Mouse (Mus musculus) heart, postnatal 10 days (tissue): Measurements from ENCODE around the gene Card19. TPM values are rescaled to one million over a fixed set of nuclear protein-coding genes. Genes with fewer than 3 reads are reported as not detected.

Experiments used
- DNase-seq, 2 experiments: peaks; one replicate each; pipeline ENCODE4 v3.0.0; 2021
- intact Hi-C: fragments of 180-260 bp; cut with DNase I; formaldehyde crosslinking; loops from one replicate; pipeline ENCODE4 v1.15.1; 2025
- total RNA-seq, 2 experiments: library from RNA; stranded (reverse); gene quantifications; 2 replicates each; pipeline ENCODE4 v1.2.3; 2021

The Card19 gene
- total RNA-seq, 2 experiments from 2014 or later, result 112 to 117 TPM

DNA sequence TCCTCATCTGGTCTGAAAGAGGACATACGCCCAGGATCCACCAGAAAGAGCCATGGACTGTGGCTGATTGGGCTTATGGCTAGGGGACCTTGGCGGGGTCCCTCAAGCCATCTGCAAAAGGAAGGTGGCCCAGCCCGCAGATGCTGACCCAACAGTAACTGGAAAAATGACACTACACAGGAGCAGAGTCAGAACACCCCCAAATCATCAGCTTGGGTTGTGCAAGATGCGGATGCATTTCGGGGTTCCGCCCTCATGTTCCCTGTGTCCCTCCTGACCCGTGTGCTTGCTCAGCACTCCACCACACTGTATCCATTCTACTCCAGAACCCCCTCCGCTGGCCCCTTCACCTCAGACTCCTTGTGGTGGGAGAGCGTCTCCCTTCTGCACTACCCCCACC, 17.1 kb downstream of the Card19 start:
- intact Hi-C loops, result no loop called here
- DNase-seq, result no peak

DNA sequence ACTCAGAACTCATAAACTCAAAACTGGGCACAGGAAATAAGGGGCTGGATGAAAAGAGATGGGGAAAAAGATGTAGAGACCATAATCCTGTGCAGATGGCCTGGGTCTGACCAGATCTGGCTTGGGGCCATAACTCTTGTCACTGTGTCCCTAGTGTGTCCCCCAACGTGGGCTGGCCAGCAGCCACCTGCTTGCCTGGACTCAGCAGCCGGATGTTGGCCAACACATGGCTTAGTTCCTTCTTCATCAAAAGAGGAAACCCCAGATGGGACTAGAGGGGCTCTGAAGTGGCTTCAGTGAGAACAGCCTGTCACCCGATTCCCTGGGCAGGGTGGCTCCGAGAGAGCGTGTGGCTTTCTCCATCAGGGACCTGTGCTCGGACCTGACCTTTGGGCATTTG, 19.1 kb downstream of the Card19 start:
- no peak for DNase-seq
- intact Hi-C loops, result no loop called here

DNA sequence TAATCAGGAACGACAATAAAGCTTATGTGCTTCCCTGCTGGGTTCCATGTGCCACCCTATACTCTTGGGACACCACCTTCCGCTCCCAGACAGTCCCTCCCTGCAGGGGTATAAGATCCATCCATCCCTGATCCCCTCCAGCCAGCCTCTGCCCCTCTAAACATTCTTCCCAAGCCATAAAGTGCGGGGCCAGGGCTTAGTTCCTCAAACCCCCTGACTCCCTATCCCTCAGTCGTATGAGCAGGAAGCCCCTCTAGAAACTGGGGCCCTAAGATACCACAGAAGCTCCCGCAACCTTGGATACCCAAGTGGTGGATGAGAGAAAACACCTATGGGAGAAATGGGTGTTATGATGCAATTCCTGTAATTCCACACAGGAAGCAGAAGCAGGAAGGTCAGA, 19.6 kb downstream of the Card19 start:
- intact Hi-C loops, result no loop called here
- DNase-seq, result no peak

DNA sequence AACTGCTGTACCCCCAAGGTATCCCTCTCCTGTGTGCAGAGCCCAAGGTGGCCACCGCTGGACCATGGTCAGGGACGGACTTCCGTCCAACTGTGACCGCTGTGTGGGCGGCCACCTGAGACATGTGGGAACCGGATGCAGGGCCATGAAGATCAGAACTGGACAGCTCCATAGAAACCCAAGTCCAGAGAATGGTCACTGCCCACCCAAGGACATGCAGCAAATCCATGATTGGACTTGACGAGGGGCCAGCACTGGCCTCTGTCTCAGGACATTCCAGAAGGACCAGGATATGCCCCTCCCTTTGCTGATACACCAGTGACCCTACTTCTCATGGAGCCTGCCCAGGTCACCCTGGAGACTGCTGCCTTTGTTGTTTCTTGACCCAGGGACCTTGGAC, 20.2 kb downstream of the Card19 start:
- DNase-seq, result no peak
- intact Hi-C loops, result no loop called here

DNA sequence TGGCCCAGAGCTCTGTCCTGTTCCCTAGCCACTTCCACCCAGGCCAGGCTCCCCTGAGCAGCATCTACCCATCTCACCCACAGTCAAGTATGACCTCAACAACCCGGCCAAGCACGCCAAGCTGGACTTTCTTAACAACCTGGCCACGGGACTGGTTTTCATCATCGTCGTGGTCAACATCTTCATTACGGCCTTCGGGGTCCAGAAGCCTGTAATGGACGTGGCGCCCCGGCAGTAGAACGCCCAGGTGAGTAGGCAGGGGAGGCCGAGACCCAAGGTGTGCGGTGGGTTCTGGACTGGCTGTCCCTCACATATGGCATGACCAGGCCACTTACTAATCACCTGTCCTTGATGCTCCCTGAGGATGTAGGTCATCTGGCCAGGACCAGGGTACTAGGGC, 21.0 kb downstream of the Card19 start:
- intact Hi-C loops, result no loop called here
- DNase-seq, result no peak

GRCm38 (mm10) chr13:49193650-49194049, 22.2 kb downstream of the Card19 start:
- DNase-seq, result no peak
- intact Hi-C loops, result no loop called here

DNA sequence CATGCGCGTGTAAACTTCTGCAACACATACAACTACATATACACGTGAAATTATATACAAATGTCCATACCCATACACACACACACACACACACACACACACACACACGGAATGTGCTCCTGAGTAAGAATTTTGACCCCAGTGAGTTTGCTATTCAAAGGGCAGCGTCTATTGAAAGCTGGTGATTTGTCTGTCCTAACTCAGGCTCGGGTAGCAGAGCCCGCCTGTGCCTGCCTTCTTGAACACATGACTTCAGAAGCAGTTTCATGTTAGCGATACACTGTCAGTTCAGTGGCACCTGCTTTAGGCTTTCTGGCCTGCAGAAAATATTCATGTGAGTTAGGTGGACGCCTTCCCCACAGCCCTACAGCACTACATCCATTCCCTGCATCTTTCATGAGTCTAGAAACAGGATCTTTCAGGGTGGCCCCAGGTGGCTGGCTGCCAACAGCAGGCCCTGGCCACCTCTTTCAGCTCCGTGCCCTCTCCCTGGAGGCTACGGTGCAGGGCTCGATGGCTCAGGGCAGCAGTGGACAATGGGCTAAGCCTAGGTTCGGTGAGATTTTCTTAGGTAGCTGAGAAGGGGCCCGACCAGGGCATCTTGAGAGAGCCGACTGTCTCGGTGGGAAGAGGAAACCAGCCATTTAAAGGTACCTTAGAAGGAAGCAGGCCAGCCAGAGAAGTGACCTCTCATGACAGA, 23.5 kb downstream of the Card19 start:
- intact Hi-C loops, result no loop called here
- no peak for DNase-seq

DNA sequence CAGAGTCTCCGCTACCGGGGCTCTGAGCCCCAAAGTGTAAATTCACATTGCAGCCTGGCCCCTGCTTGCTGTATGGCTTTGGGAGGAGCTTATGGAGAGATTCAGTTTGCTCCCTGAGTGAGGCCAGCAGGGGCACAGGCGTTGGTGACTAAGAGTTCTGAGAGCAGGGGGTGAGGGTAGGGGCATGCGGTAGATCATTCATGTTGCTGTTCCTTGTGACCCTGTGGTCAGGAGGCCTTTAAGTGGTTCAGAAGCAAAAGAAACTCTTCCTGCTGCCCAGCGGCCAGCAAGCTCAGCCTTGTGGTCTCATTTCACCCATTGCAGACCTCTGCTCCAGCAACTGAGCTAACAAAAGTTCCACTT, 24.2 kb downstream of the Card19 start:
- intact Hi-C loops, result no loop called here
- DNase-seq, result no peak

GRCm38 (mm10) chr13:49190876-49191672, 24.8 kb downstream of the Card19 start:
- DNase-seq, result no peak
- intact Hi-C loops, result no loop called here

GRCm38 (mm10) chr13:49189970-49190870, 25.6 kb downstream of the Card19 start:
- peak; percentile 63 to 64 for DNase-seq
- intact Hi-C loops, result no loop called here

GRCm38 (mm10) chr13:49188966-49189360, 26.9 kb downstream of the Card19 start:
- intact Hi-C loops, result no loop called here
- DNase-seq, result no peak

DNA sequence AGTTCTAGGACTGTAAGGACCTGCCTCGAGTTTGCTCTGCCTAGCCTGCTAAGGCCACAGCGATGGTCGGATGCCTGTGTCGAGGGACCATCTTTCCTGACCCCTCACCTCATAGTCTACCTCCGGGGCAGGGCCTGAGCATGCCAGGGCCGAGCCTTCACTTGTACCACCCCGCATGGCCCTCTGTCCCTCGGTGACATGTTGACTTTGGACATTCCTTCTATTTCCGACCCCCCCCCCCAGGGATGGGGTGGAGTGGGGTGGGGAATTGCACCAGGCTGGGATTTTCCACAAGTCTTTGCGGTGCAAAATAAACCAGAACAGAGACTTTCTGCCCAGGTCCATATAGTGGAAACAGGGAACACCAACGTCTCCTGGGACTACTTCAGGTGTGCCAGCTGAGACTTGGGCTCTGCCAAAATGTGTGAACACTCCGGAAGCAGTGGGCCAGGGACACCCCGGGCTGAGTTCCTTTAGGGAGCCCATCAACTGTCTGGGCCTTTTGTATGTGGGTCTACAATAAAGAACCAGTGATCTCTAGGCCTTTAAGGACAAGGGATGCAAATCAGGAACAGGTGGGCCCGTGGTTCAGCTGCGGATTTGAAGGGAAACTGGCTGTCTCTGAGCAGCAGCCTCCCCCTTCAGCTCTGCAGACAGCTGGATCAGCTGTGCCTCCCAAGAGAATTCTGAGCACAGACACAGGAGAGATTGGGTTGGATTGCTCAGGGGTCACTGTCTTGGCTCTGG, 27.4 kb downstream of the Card19 start:
- intact Hi-C loops, result no loop called here
- no peak for DNase-seq

- intact Hi-C loops, result no loop called here
- peak; percentile 90 for DNase-seq
Observed at GRCm38 (mm10) chr13:49187288-49188218, 28.3 kb downstream of the Card19 start, which contains the start of gene Ninj1. Ninj1 (plus strand) TSS chr13:49187485.

- intact Hi-C loops, result no loop called here
- no peak for DNase-seq
Observed at GRCm38 (mm10) chr13:49186798-49187287, 29.0 kb downstream of the Card19 start.

- DNase-seq, result no peak
- intact Hi-C loops, result no loop called here
Observed at GRCm38 (mm10) chr13:49183646-49184045, 32.2 kb downstream of the Card19 start.

- intact Hi-C loops, result no loop called here
- no peak for DNase-seq
Observed at GRCm38 (mm10) chr13:49183161-49183560, 32.7 kb downstream of the Card19 start.

DNA sequence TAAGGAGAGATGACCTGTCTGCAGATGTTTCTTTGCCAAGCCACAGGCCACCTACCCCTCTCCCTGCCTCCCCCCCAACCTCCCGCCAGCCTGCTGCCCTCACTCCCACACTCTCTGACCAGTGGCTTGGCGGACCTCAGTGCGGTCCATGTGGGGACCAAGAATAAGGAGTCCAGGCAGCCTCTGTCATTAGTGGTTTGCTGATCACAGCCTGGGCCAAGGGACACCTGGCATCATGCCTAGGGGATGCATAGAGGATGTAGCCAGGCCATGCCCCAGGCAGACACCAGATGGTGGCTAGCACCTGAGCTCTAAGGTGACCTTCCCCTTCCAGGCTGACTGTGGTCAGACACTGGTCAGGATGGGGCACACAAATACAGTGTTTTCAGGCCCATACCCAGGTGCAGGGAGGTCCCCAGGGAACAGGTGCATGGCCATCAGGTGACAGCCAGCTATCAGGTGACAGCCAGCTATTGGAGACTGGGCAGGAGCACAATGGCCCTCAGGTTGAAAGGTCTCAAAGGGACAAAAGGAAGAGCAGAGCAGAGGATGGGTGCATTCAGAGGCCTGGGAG, 34.3 kb downstream of the Card19 start:
- no peak for DNase-seq
- intact Hi-C loops, result no loop called here

DNA sequence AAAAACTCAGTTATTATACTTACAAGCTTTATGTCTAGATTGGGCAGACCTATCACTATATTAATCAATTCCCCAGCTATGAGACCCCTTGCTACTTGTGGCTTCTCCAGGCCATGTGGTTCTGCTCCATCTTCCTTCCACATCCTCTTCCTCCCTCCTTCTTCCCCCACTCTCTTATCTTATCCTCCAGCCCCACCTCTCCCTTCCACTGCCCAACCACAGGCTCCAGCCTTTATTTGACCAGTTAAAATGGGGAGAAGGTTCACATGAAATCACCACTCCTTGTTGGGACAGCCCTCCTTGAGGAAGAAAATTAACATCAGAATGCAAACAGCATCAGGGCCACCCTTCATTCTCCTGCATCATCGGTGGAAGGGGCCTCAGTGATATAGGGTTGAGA, 35.1 kb downstream of the Card19 start:
- intact Hi-C loops, result no loop called here
- no peak for DNase-seq

- intact Hi-C loops, result no loop called here
- DNase-seq, result no peak
Observed at GRCm38 (mm10) chr13:49180274-49180673, 35.6 kb downstream of the Card19 start.
